In genomic region chr5:67279840-67280239, GRCm38 (mm10) we compare ENCODE assay signal across 26 mouse cellular contexts. TPM values are rescaled to one million over a fixed set of nuclear protein-coding genes. Genes with fewer than 3 reads are reported as not detected.
DNase-seq lines count a peak whose midpoint lies in the region; ATAC-seq and TF ChIP-seq lines count a peak whose summit lies in the region.
"Had no signal": no experiment of that assay in that cellular context is flagged by ENCODE, and none has a peak within 500 bp of the region (broad histone marks: within the 10 kb centered on the region; RNA-seq: fewer than 3 reads in every experiment).

No protein-coding gene starts in this region.

- H3K9me3 ChIP-seq in erythroblast, embryonic 14.5 days (ENCODE audit: control insufficient read depth, low read length) = peaks cover 8% of the 10 kb centered on the region
- H3K9me3 ChIP-seq in liver, embryonic 14.5 days (ENCODE audit: control insufficient read depth, low read length) = no peaks in the 10 kb centered on the region
- no peaks in the 10 kb centered on the region for H3K9me3 ChIP-seq in hindbrain, postnatal 0 days (ENCODE audit: low read length)
- H3K9me3 ChIP-seq: embryonic facial prominence, embryonic 13.5 days; G1E; hindbrain, embryonic 15.5 days; neural tube, embryonic 15.5 days had no signal

- no peak for TF ChIP-seq POLR2A in thymus, adult 2 months (IDR thresholded peaks at IDR 0.05; ENCODE audit: control insufficient read depth, extremely low read depth, insufficient read depth, low read length, poor library complexity)

- peaks cover 80% of the 10 kb centered on the region for H3K36me3 ChIP-seq in erythroblast, embryonic 14.5 days (ENCODE audit: control insufficient read depth)
- H3K36me3 ChIP-seq in liver, embryonic 14.5 days (replicated peaks; ENCODE audit: control insufficient read depth, insufficient read depth, low read depth) = peaks cover 39% of the 10 kb centered on the region
- H3K36me3 ChIP-seq in hindbrain, postnatal 0 days (ENCODE audit: insufficient read depth, low read length) = peaks cover 16% of the 10 kb centered on the region; the same call in 1 of the 2 replicates
- peaks cover 11% of the 10 kb centered on the region for H3K36me3 ChIP-seq in thymus, adult 2 months (ENCODE audit: control insufficient read depth, insufficient read depth, low read length)

- ATAC-seq in liver, embryonic 14.5 days (ENCODE audit: insufficient read depth) = peak; percentile 86
- no peak for ATAC-seq in hindbrain, postnatal 0 days
- ATAC-seq: forebrain, postnatal 0 days; lung, postnatal 0 days had no signal

- DNase-seq in spleen, postnatal 36 days (ENCODE audit: low spot score in 2 of 2) = peak; percentile 8 to 39
- no peak for DNase-seq in spleen, adult 18-20 months
- DNase-seq in liver, embryonic 14.5 days (ENCODE audit: low read depth in 3 of 3, low spot score in 3 of 3) = peak in 2 of 3 experiments; percentile 52 to 58
- no peak for DNase-seq in hindbrain, postnatal 0 days (ENCODE audit: low spot score)
- no peak for DNase-seq in gastrocnemius, postnatal 25 days
- no peak for DNase-seq in thymus, adult 2 months
- DNase-seq: adrenal gland, adult 2 months; B cell, adult 2 months; cerebellum, adult 2 months; cerebellum, postnatal 36 days; embryo, embryonic 11 days; forebrain, postnatal 0 days; gastrocnemius, postnatal 36 days; kidney, adult 18-20 months; kidney, postnatal 4 days; left cerebral cortex, postnatal 4 days; thymus, postnatal 14 days had no signal

- peak overlapping the region; percentile 86 for H3K27ac ChIP-seq in liver, embryonic 14.5 days
- H3K27ac ChIP-seq in hindbrain, postnatal 0 days = no peak overlapping the region
- H3K27ac ChIP-seq in thymus, adult 2 months (ENCODE audit: control insufficient read depth, insufficient read depth, low read length) = no peak overlapping the region
- H3K27ac ChIP-seq: embryonic facial prominence, embryonic 13.5 days; hindbrain, embryonic 15.5 days; macrophage; neural tube, embryonic 15.5 days had no signal

- H3K9ac ChIP-seq in liver, embryonic 14.5 days (replicated peaks) = peak overlapping the region; percentile 63; the same call in 1 of the 2 replicates
- H3K9ac ChIP-seq in hindbrain, postnatal 0 days (replicated peaks; ENCODE audit: low read length) = no peak overlapping the region
- H3K9ac ChIP-seq: embryonic facial prominence, embryonic 13.5 days; forebrain, postnatal 0 days; hindbrain, embryonic 15.5 days; neural tube, embryonic 15.5 days had no signal

- 48% methylated on average over 4 of the region's 4 CpGs for WGBS in liver, embryonic 14.5 days (ENCODE audit: insufficient replicate concordance)
- WGBS in hindbrain, postnatal 0 days = 97% methylated on average over 4 of the region's 4 CpGs
- 98% methylated on average over 4 of the region's 4 CpGs for WGBS in thymus, adult 2 months

- no peak for TF ChIP-seq EP300 in liver, embryonic 14.5 days (IDR thresholded peaks at IDR 0.05; ENCODE audit: low read depth)

- TF ChIP-seq CTCF in liver, embryonic 14.5 days (IDR thresholded peaks at IDR 0.05; ENCODE audit: low read depth) = 0 out of 2 replicates have a peak, but pooled peaks have one; percentile 2
- TF ChIP-seq CTCF in hindbrain, postnatal 0 days (IDR thresholded peaks at IDR 0.05; ENCODE audit: low read depth) = no peak
- no peak for TF ChIP-seq CTCF in thymus, adult 2 months (IDR thresholded peaks at IDR 0.05; ENCODE audit: borderline replicate concordance, control insufficient read depth, extremely low read depth, insufficient read depth, low read length, poor library complexity)

- no peaks in the 10 kb centered on the region for H3K27me3 ChIP-seq in erythroblast, embryonic 14.5 days (ENCODE audit: control insufficient read depth)
- no peaks in the 10 kb centered on the region for H3K27me3 ChIP-seq in liver, embryonic 14.5 days (ENCODE audit: control insufficient read depth, insufficient read depth, low read length)
- H3K27me3 ChIP-seq in hindbrain, postnatal 0 days (ENCODE audit: insufficient read depth, low read length) = no peaks in the 10 kb centered on the region
- no peaks in the 10 kb centered on the region for H3K27me3 ChIP-seq in thymus, adult 2 months (ENCODE audit: control insufficient read depth, insufficient read depth, low read length)
- H3K27me3 ChIP-seq: CH12.LX; embryonic facial prominence, embryonic 13.5 days; hindbrain, embryonic 15.5 days; neural tube, embryonic 15.5 days had no signal

- peak overlapping the region; percentile 69 for H3K4me2 ChIP-seq in liver, embryonic 14.5 days (ENCODE audit: low read depth)
- H3K4me2 ChIP-seq in hindbrain, postnatal 0 days (ENCODE audit: low read depth, low read length) = no peak overlapping the region
- H3K4me2 ChIP-seq: embryonic facial prominence, embryonic 13.5 days; hindbrain, embryonic 15.5 days; midbrain, embryonic 11.5 days; neural tube, embryonic 15.5 days had no signal

- H3K4me3 ChIP-seq in erythroblast, embryonic 14.5 days (replicated peaks) = peak overlapping the region; percentile 52
- no peak overlapping the region; a peak in 1 of 4 replicates for H3K4me3 ChIP-seq in liver, embryonic 14.5 days (ENCODE audit: insufficient read depth in 1 of 2, low read depth in 2 of 2, low read length in 2 of 2)
- H3K4me3 ChIP-seq in hindbrain, postnatal 0 days (ENCODE audit: low read length) = no peak overlapping the region
- no peak overlapping the region for H3K4me3 ChIP-seq in thymus, adult 2 months (ENCODE audit: control insufficient read depth, insufficient read depth, low read length)
- H3K4me3 ChIP-seq: embryonic facial prominence, embryonic 13.5 days; hindbrain, embryonic 15.5 days; neural tube, embryonic 15.5 days had no signal

- peaks cover 70% of the 10 kb centered on the region for H3K4me1 ChIP-seq in erythroblast, embryonic 14.5 days (ENCODE audit: control insufficient read depth)
- H3K4me1 ChIP-seq in liver, embryonic 14.5 days (replicated peaks; ENCODE audit: control insufficient read depth in 2 of 2, insufficient read depth in 2 of 2, low read length in 1 of 2) = peaks cover 33 to 34% of the 10 kb centered on the region in 2 experiments
- H3K4me1 ChIP-seq in hindbrain, postnatal 0 days (ENCODE audit: insufficient read depth, low read length) = no peaks in the 10 kb centered on the region
- H3K4me1 ChIP-seq in thymus, adult 2 months (replicated peaks; ENCODE audit: control insufficient read depth, insufficient read depth, low read length) = no peaks in the 10 kb centered on the region
- H3K4me1 ChIP-seq: embryonic facial prominence, embryonic 13.5 days; hindbrain, embryonic 15.5 days; neural tube, embryonic 15.5 days had no signal

RNA-seq across cellular contexts. Expression of gene Tmem33, which starts 19.5 kb away (rescaled TPM):
- polyA plus RNA-seq in erythroblast, embryonic 14.5 days (2012) = 12.4 and 14.0 TPM in 2 replicates
- polyA plus RNA-seq in liver, embryonic 14.5 days (2012; rRNA removed) = 41.4 and 45.3 TPM in 2 replicates
- 83.7 and 83.8 TPM in 2 replicates for polyA plus RNA-seq in liver, embryonic 14.5 days (2014; fragmentation: Nextera tagmentation; extraction: Ambion mirVana)
- total RNA-seq in hindbrain, postnatal 0 days (2014; rRNA removed) = 64.5 and 83.3 TPM in 2 replicates
- polyA plus RNA-seq in hindbrain, postnatal 0 days (2015; fragmentation: Nextera tagmentation; extraction: Ambion mirVana) = 61.5 and 67.4 TPM in 2 replicates
- 10 to 100 TPM; 23.0 to 30.3 TPM for total RNA-seq in gastrocnemius, postnatal 25 days (2021)
- 134 and 161 TPM in 2 replicates for polyA plus RNA-seq in thymus, adult 2 months (2012; rRNA removed)

RNA-seq across cellular contexts. Expression of gene Slc30a9, which starts 26.9 kb away (rescaled TPM):
- 1.6 and 2.1 TPM in 2 replicates for polyA plus RNA-seq in erythroblast, embryonic 14.5 days (2012)
- 11.7 and 15.8 TPM in 2 replicates for polyA plus RNA-seq in liver, embryonic 14.5 days (2012; rRNA removed)
- polyA plus RNA-seq in liver, embryonic 14.5 days (2014; fragmentation: Nextera tagmentation; extraction: Ambion mirVana) = 70.2 and 72.0 TPM in 2 replicates
- total RNA-seq in hindbrain, postnatal 0 days (2014; rRNA removed) = 72.8 and 90.5 TPM in 2 replicates
- polyA plus RNA-seq in hindbrain, postnatal 0 days (2015; fragmentation: Nextera tagmentation; extraction: Ambion mirVana) = 175 and 179 TPM in 2 replicates
- 100 to 1,000 TPM in 1 of 2 experiments, 10 to 100 TPM in 1; 99.0 to 104 TPM for total RNA-seq in gastrocnemius, postnatal 25 days (2021)
- 25.0 and 29.9 TPM in 2 replicates for polyA plus RNA-seq in thymus, adult 2 months (2012; rRNA removed)

Comparison
In these comparisons a context has a peak if more than half of its experiments do, and no peak if none do; other contexts are left out.
1. DNase-seq: peak in spleen, postnatal 36 days (2 of 2) and liver, embryonic 14.5 days (2 of 3); none in spleen, adult 18-20 months (0 of 2), hindbrain, postnatal 0 days (single experiment), gastrocnemius, postnatal 25 days (single experiment) and thymus, adult 2 months (single experiment).